Mouse (Mus musculus) hindbrain, embryonic 14.5 days (tissue): ENCODE measurements around the gene Nsfl1c. TPM values are rescaled to one million over a fixed set of nuclear protein-coding genes. Genes with fewer than 3 reads are reported as not detected.

ENCODE experiments used
- ATAC-seq: fragments of 200-750 bp; cut with Nextera tagmentation; 2 replicates; pipeline ENCODE4 v1.8.0; 2017; ENCODE audit warnings: moderate number of reproducible peaks, mild to moderate bottlenecking, moderate TSS enrichment, moderate library complexity; ENCODE audit not compliant: low FRiP score
- DNase-seq: peaks from one replicate; pipeline ENCODE4 v3.0.0-alpha.2; 2015; ENCODE audit warnings: low spot score
- H3K27ac ChIP-seq: fragments of 300-500 bp; sonication (generic); 2 replicates; pipeline ENCODE4 v1.5.1; 2014; ENCODE audit warnings: mild to moderate bottlenecking, moderate library complexity
- H3K27me3 ChIP-seq: fragments of 300-500 bp; sonication (generic); 2 replicates; pipeline ENCODE4 v1.6.1; 2014; ENCODE audit warnings: mild to moderate bottlenecking, low read length, mixed read lengths; ENCODE audit not compliant: control insufficient read depth, insufficient read depth
- H3K36me3 ChIP-seq: fragments of 300-500 bp; sonication (generic); replicated peaks from 2 replicates; pipeline ENCODE4 v1.6.1; 2014; ENCODE audit not compliant: control insufficient read depth, insufficient read depth
- H3K4me1 ChIP-seq: fragments of 300-500 bp; sonication (generic); replicated peaks from 2 replicates; pipeline ENCODE4 v1.6.1; 2014; ENCODE audit warnings: antibody characterized with exemption, low read length, mixed read lengths; ENCODE audit not compliant: control insufficient read depth, insufficient read depth
- H3K4me2 ChIP-seq: fragments of 300-500 bp; sonication (generic); replicated peaks from 2 replicates; pipeline ENCODE4 v1.6.1; 2014; ENCODE audit warnings: mild to moderate bottlenecking, moderate library complexity
- H3K4me3 ChIP-seq: fragments of 300-500 bp; sonication (generic); replicated peaks from 2 replicates; pipeline ENCODE4 v1.5.1; 2014; ENCODE audit warnings: mild to moderate bottlenecking, low read length
- H3K9ac ChIP-seq: fragments of 300-500 bp; sonication (generic); 2 replicates; pipeline ENCODE4 v1.6.1; 2014
- H3K9me3 ChIP-seq: fragments of 300-500 bp; sonication (generic); 2 replicates; pipeline ENCODE4 v1.6.1; 2016; ENCODE audit warnings: low read length; ENCODE audit not compliant: control insufficient read depth
- WGBS: fragments of 180-500 bp; shearing (Covaris S2); extraction: QIAGEN DNeasy Blood & Tissue Kit; methylation state at CpG from one replicate; pipeline ENCODE4 v1.1.7; 2014; 5-methylcytosine and 5-hydroxymethylcytosine counted together
- polyA plus RNA-seq: library from polyadenylated mRNA; unstranded; fragments of >200 nt; fragmentation: Nextera tagmentation; extraction: Ambion mirVana; gene quantifications from 2 replicates; pipeline ENCODE4 v1.2.1, GENCODE M21; 2014

Gene Nsfl1c
- polyA plus RNA-seq, 1 experiment from 2014 or later, result 255 TPM

DNA sequence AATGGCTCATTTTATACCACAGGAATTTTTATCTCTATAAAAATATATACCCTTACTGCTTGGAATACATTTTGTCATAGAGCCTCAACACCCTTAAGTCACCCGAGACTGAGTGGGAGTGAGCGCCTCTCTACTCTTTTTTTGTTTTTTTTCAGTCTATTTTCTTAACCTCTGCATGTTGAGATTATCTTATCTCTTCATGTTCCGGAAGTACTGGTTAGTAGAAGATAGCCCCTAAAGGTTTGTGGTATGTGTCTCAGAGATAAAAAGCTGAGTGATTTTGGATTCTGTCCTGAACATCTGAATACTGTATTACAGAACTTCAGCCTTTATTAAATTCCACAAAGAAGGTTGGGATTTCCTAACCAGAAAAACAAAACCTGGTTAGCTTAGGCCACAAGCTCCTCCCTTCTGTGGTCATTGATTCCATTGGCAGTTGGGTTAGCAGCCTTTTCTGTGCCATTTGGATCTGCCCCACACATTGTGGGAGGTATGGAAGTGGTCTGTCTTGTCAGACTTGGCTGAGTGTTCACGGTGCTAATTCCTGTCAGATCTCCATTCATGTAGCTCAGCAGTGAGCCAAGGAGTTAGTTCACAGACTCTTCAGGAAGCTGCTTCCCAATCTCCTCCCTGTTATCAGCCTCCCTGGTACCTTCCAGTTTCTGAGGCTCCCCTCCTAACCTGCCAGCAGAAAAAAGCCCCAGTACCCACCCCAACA is 30.5 kb downstream of the Nsfl1c start:
- no peak overlapping the region for H3K9ac ChIP-seq
- H3K27ac ChIP-seq, result no peak overlapping the region
- no peaks in the 10 kb centered on the region for H3K9me3 ChIP-seq
- H3K4me2 ChIP-seq, result no peak overlapping the region
- H3K27me3 ChIP-seq, result no peaks in the 10 kb centered on the region
- 68% methylated on average over 4 of the region's 4 CpGs for WGBS
- peaks cover 20% of the 10 kb centered on the region for H3K36me3 ChIP-seq
- no peak for DNase-seq
- H3K4me1 ChIP-seq, result no peaks in the 10 kb centered on the region
- no peak for ATAC-seq
- H3K4me3 ChIP-seq, result no peak overlapping the region

- Histone ChIP-seq H3K36me3 (peaks cover 11% of the 10 kb centered on the region), H3K4me2 (no peak overlapping the region), H3K4me3 (no peak overlapping the region), H3K27ac (no peak overlapping the region), H3K27me3 (no peaks in the 10 kb centered on the region), H3K9me3 (no peaks in the 10 kb centered on the region), H3K9ac (no peak overlapping the region), H3K4me1 (no peaks in the 10 kb centered on the region)
- DNase-seq (no peak), ATAC-seq (no peak)
- 81% methylated on average over 2 of the region's 2 CpGs for WGBS
These were observed 31.5 kb downstream of the Nsfl1c start for GRCm38 (mm10) chr2:151525520-151525919.

- H3K4me3 ChIP-seq, result no peak overlapping the region
- H3K27me3 ChIP-seq, result no peaks in the 10 kb centered on the region
- no peak overlapping the region for H3K4me2 ChIP-seq
- ATAC-seq, result no peak
- H3K36me3 ChIP-seq, result no peaks in the 10 kb centered on the region
- DNase-seq, result no peak
- H3K9me3 ChIP-seq, result no peaks in the 10 kb centered on the region
- no peak overlapping the region for H3K27ac ChIP-seq
- H3K4me1 ChIP-seq, result no peaks in the 10 kb centered on the region
- no peak overlapping the region for H3K9ac ChIP-seq
- WGBS, result 86% methylated on average over 1 of the region's 1 CpGs
These were observed 34.1 kb downstream of the Nsfl1c start for GRCm38 (mm10) chr2:151528066-151528465.

DNA sequence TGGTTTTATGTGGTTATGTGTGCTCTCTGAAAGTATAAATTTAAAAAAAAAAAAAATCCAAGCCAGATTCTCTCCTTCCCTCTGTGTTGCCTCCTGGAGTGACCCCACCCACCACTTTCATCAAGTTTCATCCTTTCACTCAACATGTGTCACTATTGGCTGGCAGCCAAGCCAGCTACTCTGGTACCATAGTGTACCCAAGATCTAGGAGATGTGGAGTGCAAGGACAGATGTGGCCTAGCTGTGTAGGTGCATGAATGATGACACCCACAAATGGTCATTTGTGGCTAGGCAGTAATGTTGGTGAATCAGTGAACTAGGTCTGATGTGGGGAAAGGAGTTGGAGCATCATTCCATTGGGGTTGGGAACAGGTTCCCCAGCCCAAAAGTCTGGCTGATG is 35.2 kb downstream of the Nsfl1c start:
- H3K4me3 ChIP-seq, result no peak overlapping the region
- ATAC-seq (no peak), DNase-seq (no peak)
- no peaks in the 10 kb centered on the region for H3K4me1 ChIP-seq
- no peak overlapping the region for H3K9ac ChIP-seq
- H3K27me3 ChIP-seq, result no peaks in the 10 kb centered on the region
- no peak overlapping the region for H3K27ac ChIP-seq
- H3K36me3 ChIP-seq, result no peaks in the 10 kb centered on the region
- H3K9me3 ChIP-seq, result no peaks in the 10 kb centered on the region
- no peak overlapping the region for H3K4me2 ChIP-seq

GRCm38 (mm10) chr2:151530378-151531230 is 36.6 kb downstream of the Nsfl1c start:
- Histone ChIP-seq H3K4me2 (no peak overlapping the region), H3K4me3 (no peak overlapping the region), H3K27me3 (no peaks in the 10 kb centered on the region), H3K27ac (no peak overlapping the region), H3K36me3 (no peaks in the 10 kb centered on the region), H3K9me3 (no peaks in the 10 kb centered on the region), H3K9ac (no peak overlapping the region), H3K4me1 (no peaks in the 10 kb centered on the region)
- ATAC-seq, result no peak
- 59% methylated on average over 7 of the region's 8 CpGs for WGBS
- no peak for DNase-seq

DNA sequence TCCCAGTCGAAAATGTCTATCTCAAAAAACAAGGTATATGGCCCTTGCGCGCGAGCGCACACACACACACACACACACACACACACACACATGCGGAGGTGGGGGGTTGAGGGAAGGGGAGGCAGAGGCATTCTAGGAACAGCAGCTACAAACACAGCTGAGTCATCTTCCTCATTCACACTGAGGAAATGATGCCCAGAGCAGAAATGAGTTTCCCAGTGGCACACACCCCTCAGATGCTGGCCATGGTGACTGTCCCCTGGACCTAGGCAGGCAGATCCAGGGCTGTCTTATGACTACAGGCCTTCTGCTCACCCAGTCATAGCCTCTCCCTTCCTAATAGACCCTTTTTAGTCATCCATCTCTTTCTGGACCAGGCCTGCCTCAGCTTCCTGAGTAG is 39.6 kb downstream of the Nsfl1c start:
- Histone ChIP-seq H3K36me3 (no peaks in the 10 kb centered on the region), H3K4me1 (no peaks in the 10 kb centered on the region), H3K4me3 (no peak overlapping the region), H3K4me2 (no peak overlapping the region), H3K9ac (no peak overlapping the region), H3K9me3 (no peaks in the 10 kb centered on the region), H3K27me3 (no peaks in the 10 kb centered on the region), H3K27ac (no peak overlapping the region)
- 95% methylated on average over 6 of the region's 6 CpGs for WGBS
- ATAC-seq, result no peak
- no peak for DNase-seq

DNA sequence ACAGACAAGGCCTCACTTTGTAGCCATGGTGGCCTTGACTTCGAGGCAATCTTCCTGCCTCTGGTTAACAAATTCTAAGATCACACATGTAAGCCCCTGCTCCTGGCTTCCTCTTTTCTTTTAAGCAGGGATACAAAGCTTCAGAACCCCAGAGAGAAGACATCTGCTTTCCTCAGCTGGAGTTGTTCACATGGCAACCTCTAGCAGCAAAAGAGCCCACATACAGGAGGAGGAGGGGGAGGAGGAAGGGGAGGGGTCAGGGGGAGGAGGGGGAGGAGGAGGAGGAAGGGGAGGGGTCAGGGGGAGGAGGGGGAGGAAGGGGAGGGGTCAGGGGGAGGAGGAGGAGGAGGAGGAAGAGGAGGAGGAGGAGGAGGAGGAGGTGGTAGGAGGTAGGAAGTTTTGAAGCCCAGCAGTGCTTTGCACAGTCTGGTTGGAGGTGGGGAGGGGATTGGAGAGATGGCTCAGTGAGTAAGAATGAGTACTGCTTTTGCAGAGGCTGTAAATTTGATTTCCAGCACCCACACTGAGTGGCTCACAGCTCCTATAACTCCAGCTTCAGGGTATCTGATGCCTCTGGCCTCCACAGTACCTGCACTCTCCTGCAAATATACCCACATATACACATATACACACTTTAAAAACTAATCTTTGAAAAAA is 42.1 kb downstream of the Nsfl1c start:
- Histone ChIP-seq H3K4me3 (no peak overlapping the region), H3K36me3 (no peaks in the 10 kb centered on the region), H3K27ac (0 out of 2 replicates have a peak overlapping the region, but pooled peaks have one; percentile 47), H3K27me3 (no peaks in the 10 kb centered on the region), H3K4me1 (0 out of 2 replicates have a peak, but pooled peaks cover 2% of the 10 kb centered on the region), H3K9me3 (no peaks in the 10 kb centered on the region), H3K9ac (no peak overlapping the region), H3K4me2 (no peak overlapping the region)
- DNase-seq (no peak), ATAC-seq (no peak; the same call in 1 of the 2 replicates)
- 57% methylated on average over 1 of the region's 1 CpGs for WGBS

DNA sequence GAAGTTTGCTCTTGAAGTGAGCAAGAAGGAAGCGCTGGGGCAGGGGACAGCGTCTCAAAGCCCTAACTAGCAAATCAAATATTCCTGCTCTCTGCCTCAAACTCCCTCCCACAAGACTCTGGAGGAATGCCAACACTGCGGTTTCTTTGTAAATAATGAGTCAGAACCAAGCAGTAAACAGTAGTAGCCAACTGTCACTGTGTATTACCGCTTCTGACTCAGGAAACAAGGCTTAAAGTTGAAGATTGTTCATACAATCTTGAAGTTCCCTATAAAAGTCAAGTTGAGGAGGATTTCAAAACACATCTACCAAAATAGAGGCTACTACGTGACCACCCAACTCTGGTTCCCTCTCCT is 42.6 kb downstream of the Nsfl1c start:
- Histone ChIP-seq H3K4me1 (peaks cover 7% of the 10 kb centered on the region; the same call in 1 of the 2 replicates), H3K4me3 (no peak overlapping the region), H3K27me3 (no peaks in the 10 kb centered on the region), H3K9ac (no peak overlapping the region), H3K27ac (0 out of 2 replicates have a peak overlapping the region, but pooled peaks have one; percentile 47), H3K4me2 (no peak overlapping the region), H3K9me3 (no peaks in the 10 kb centered on the region), H3K36me3 (no peaks in the 10 kb centered on the region)
- WGBS, result 71% methylated on average over 5 of the region's 5 CpGs
- ATAC-seq (no peak), DNase-seq (no peak)

GRCm38 (mm10) chr2:151538646-151539045 is 44.7 kb downstream of the Nsfl1c start:
- H3K27me3 ChIP-seq, result no peaks in the 10 kb centered on the region
- ATAC-seq, result no peak
- no peak overlapping the region for H3K27ac ChIP-seq
- no peaks in the 10 kb centered on the region for H3K9me3 ChIP-seq
- H3K4me2 ChIP-seq, result no peak overlapping the region
- WGBS, result 69% methylated on average over 4 of the region's 4 CpGs
- no peak overlapping the region for H3K4me3 ChIP-seq
- H3K9ac ChIP-seq, result no peak overlapping the region
- no peaks in the 10 kb centered on the region for H3K36me3 ChIP-seq
- peaks cover 12% of the 10 kb centered on the region for H3K4me1 ChIP-seq
- DNase-seq, result no peak
